Mouse (Mus musculus) ovary, postnatal 14 days (tissue): ENCODE results near the gene Srp54a.
"Not testable (repeated sequence)": the region's sequence is repeated elsewhere in the genome, so short reads cannot be mapped to it uniquely, and the experiment has no call there.

Source experiments
- DNase-seq: peaks from one replicate; pipeline ENCODE4 v3.0.0; 2022; ENCODE audit warnings: low spot score

The Srp54a gene

GRCm38 (mm10) chr12:55079726-55080600, at the start of gene Srp54a, which contains the start of gene 2700097O09Rik:
TSS of gene Srp54a (plus strand) at chr12:55080262.
TSS of gene 2700097O09Rik (minus strand) at chr12:55080110.
- peak; percentile 87 for DNase-seq

- DNase-seq = no peak
These were observed 39.1 kb upstream of the Srp54a start for GRCm38 (mm10) chr12:55041011-55041410.

GRCm38 (mm10) chr12:55049731-55050353, 30.2 kb upstream of the Srp54a start:
- no peak for DNase-seq

- DNase-seq = no peak
These were observed 28.6 kb upstream of the Srp54a start for GRCm38 (mm10) chr12:55051210-55052173.

- DNase-seq = no peak
These were observed 26.8 kb upstream of the Srp54a start for GRCm38 (mm10) chr12:55053267-55053666.

- DNase-seq = no peak
These were observed 25.4 kb upstream of the Srp54a start for GRCm38 (mm10) chr12:55054551-55055241.

- no peak for DNase-seq
These were observed 23.4 kb upstream of the Srp54a start for GRCm38 (mm10) chr12:55056703-55057102.

GRCm38 (mm10) chr12:55058865-55059615, 21.0 kb upstream of the Srp54a start:
- no peak for DNase-seq

GRCm38 (mm10) chr12:55059812-55060211, 20.2 kb upstream of the Srp54a start:
- no peak for DNase-seq

GRCm38 (mm10) chr12:55060212-55060898, 19.7 kb upstream of the Srp54a start:
- DNase-seq = no peak

- no peak for DNase-seq
These were observed 19.1 kb upstream of the Srp54a start for GRCm38 (mm10) chr12:55061006-55061405.

GRCm38 (mm10) chr12:55062141-55062540, 17.9 kb upstream of the Srp54a start:
- no peak for DNase-seq

GRCm38 (mm10) chr12:55072495-55072894, 7.6 kb upstream of the Srp54a start:
- no peak for DNase-seq

GRCm38 (mm10) chr12:55073686-55074085, 6.4 kb upstream of the Srp54a start:
- DNase-seq = no peak

GRCm38 (mm10) chr12:55075296-55075695, 4.8 kb upstream of the Srp54a start:
- DNase-seq = no peak

GRCm38 (mm10) chr12:55078706-55079105, 1.4 kb upstream of the Srp54a start:
- DNase-seq = not testable (repeated sequence)

- not testable (repeated sequence) for DNase-seq
These were observed 510 bp downstream of the Srp54a start for GRCm38 (mm10) chr12:55080601-55080942.

- not testable (repeated sequence) for DNase-seq
These were observed 12.1 kb downstream of the Srp54a start for GRCm38 (mm10) chr12:55092127-55092526.

GRCm38 (mm10) chr12:55112616-55113015, 32.6 kb downstream of the Srp54a start:
- DNase-seq = not testable (repeated sequence)

- DNase-seq = not testable (repeated sequence)
These were observed 44.2 kb downstream of the Srp54a start, which contains the start of gene Fam177a for GRCm38 (mm10) chr12:55124242-55124641. TSS of gene Fam177a (plus strand) at chr12:55124469.
